Mouse (Mus musculus): ENCODE measurements around the gene Lce3c. TPM values are rescaled to one million over a fixed set of nuclear protein-coding genes. Genes with fewer than 3 reads are reported as not detected.

Gene Lce3c
- polyA plus RNA-seq (2011; ENCODE audit: insufficient read depth, insufficient read length, low read depth, missing spikeins) = not detected in 2 replicates

GRCm38 (mm10) chr3:92944186-92944585 lies at the start of gene Lce3c:
Gene Lce3c, plus strand, starts transcription at chr3:92944486.
- H3K36me3 ChIP-seq (ENCODE audit: control insufficient read depth, insufficient read depth, low read length, poor library complexity, severe bottlenecking) = no peaks in the 10 kb centered on the region
- no peaks in the 10 kb centered on the region for H3K27me3 ChIP-seq (ENCODE audit: control insufficient read depth, insufficient read depth, low read length, poor library complexity, severe bottlenecking)
- no peak within 1 kb of the TSS for H3K27ac ChIP-seq (ENCODE audit: insufficient read depth, low read length)
- H3K9ac ChIP-seq (ENCODE audit: low read depth, poor library complexity, severe bottlenecking) = no peak within 1 kb of the TSS
- no peak for TF ChIP-seq POLR2A (IDR thresholded peaks at IDR 0.05; ENCODE audit: insufficient read depth, low read length)
- no peaks in the 10 kb centered on the region for H3K9me3 ChIP-seq (replicated peaks; ENCODE audit: control insufficient read depth, insufficient read depth, low read length, poor library complexity, severe bottlenecking)
- no peaks in the 10 kb centered on the region for H3K4me1 ChIP-seq (ENCODE audit: control insufficient read depth, insufficient read depth, low read length)
- no peak within 1 kb of the TSS for H3K4me3 ChIP-seq (ENCODE audit: low read depth, low read length)

- H3K27me3 ChIP-seq (ENCODE audit: control insufficient read depth, insufficient read depth, low read length, poor library complexity, severe bottlenecking) = no peaks in the 10 kb centered on the region
- no peaks in the 10 kb centered on the region for H3K9me3 ChIP-seq (replicated peaks; ENCODE audit: control insufficient read depth, insufficient read depth, low read length, poor library complexity, severe bottlenecking)
- TF ChIP-seq POLR2A (IDR thresholded peaks at IDR 0.05; ENCODE audit: insufficient read depth, low read length) (no peak), EP300 (IDR thresholded peaks at IDR 0.05; ENCODE audit: insufficient read depth, low read depth, low read length) (no peak), CTCF (IDR thresholded peaks at IDR 0.05; ENCODE audit: low read depth, low read length) (no peak)
- no peak overlapping the region for H3K27ac ChIP-seq (ENCODE audit: insufficient read depth, low read length)
- no peak overlapping the region for H3K9ac ChIP-seq (ENCODE audit: low read depth, poor library complexity, severe bottlenecking)
- H3K4me1 ChIP-seq (ENCODE audit: control insufficient read depth, insufficient read depth, low read length) = no peaks in the 10 kb centered on the region
- H3K36me3 ChIP-seq (ENCODE audit: control insufficient read depth, insufficient read depth, low read length, poor library complexity, severe bottlenecking) = no peaks in the 10 kb centered on the region
- H3K4me3 ChIP-seq (ENCODE audit: low read depth, low read length) = no peak overlapping the region
Measured at GRCm38 (mm10) chr3:92894489-92894888, 49.8 kb upstream of the Lce3c start.

- no peak overlapping the region for H3K9ac ChIP-seq (ENCODE audit: low read depth, poor library complexity, severe bottlenecking)
- H3K36me3 ChIP-seq (ENCODE audit: control insufficient read depth, insufficient read depth, low read length, poor library complexity, severe bottlenecking) = no peaks in the 10 kb centered on the region
- no peaks in the 10 kb centered on the region for H3K9me3 ChIP-seq (replicated peaks; ENCODE audit: control insufficient read depth, insufficient read depth, low read length, poor library complexity, severe bottlenecking)
- H3K27ac ChIP-seq (ENCODE audit: insufficient read depth, low read length) = no peak overlapping the region
- TF ChIP-seq EP300 (IDR thresholded peaks at IDR 0.05; ENCODE audit: insufficient read depth, low read depth, low read length) (no peak), CTCF (IDR thresholded peaks at IDR 0.05; ENCODE audit: low read depth, low read length) (peak; percentile 62)
- H3K4me3 ChIP-seq (ENCODE audit: low read depth, low read length) = no peak overlapping the region
- H3K4me1 ChIP-seq (ENCODE audit: control insufficient read depth, insufficient read depth, low read length) = no peaks in the 10 kb centered on the region
- no peaks in the 10 kb centered on the region for H3K27me3 ChIP-seq (ENCODE audit: control insufficient read depth, insufficient read depth, low read length, poor library complexity, severe bottlenecking)
Measured at GRCm38 (mm10) chr3:92902992-92903391, 41.3 kb upstream of the Lce3c start.

- H3K4me3 ChIP-seq (ENCODE audit: low read depth, low read length) = no peak overlapping the region
- H3K36me3 ChIP-seq (ENCODE audit: control insufficient read depth, insufficient read depth, low read length, poor library complexity, severe bottlenecking) = no peaks in the 10 kb centered on the region
- H3K9ac ChIP-seq (ENCODE audit: low read depth, poor library complexity, severe bottlenecking) = no peak overlapping the region
- no peaks in the 10 kb centered on the region for H3K27me3 ChIP-seq (ENCODE audit: control insufficient read depth, insufficient read depth, low read length, poor library complexity, severe bottlenecking)
- no peak overlapping the region for H3K27ac ChIP-seq (ENCODE audit: insufficient read depth, low read length)
- H3K4me1 ChIP-seq (ENCODE audit: control insufficient read depth, insufficient read depth, low read length) = no peaks in the 10 kb centered on the region
- no peaks in the 10 kb centered on the region for H3K9me3 ChIP-seq (replicated peaks; ENCODE audit: control insufficient read depth, insufficient read depth, low read length, poor library complexity, severe bottlenecking)
- TF ChIP-seq CTCF (IDR thresholded peaks at IDR 0.05; ENCODE audit: low read depth, low read length) (peak; percentile 20), POLR2A (IDR thresholded peaks at IDR 0.05; ENCODE audit: insufficient read depth, low read length) (no peak)
Measured at GRCm38 (mm10) chr3:92903640-92904039, 40.6 kb upstream of the Lce3c start.

DNA sequence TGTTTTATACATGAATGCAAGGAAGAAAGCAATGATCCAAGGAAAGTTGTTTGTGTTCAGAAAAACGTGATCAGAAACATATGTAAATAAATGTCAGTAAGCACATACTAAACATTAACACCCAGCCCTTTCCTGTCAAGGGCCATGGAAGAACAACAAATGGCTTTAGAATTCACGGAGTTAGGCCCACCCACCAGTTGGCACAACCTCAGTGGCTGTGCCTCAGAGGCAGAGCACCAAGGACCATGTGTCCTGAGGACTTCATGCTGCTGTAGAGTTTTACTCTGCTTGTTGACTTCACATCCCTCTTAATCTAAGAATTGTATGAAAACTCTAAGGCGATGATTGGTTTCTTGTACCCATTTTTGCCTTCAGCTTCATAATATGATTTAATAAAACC lies 39.1 kb upstream of the Lce3c start:
- TF ChIP-seq EP300 (IDR thresholded peaks at IDR 0.05; ENCODE audit: insufficient read depth, low read depth, low read length) = no peak
- Histone ChIP-seq H3K4me1 (ENCODE audit: control insufficient read depth, insufficient read depth, low read length) (no peaks in the 10 kb centered on the region), H3K9me3 (replicated peaks; ENCODE audit: control insufficient read depth, insufficient read depth, low read length, poor library complexity, severe bottlenecking) (no peaks in the 10 kb centered on the region)

DNA sequence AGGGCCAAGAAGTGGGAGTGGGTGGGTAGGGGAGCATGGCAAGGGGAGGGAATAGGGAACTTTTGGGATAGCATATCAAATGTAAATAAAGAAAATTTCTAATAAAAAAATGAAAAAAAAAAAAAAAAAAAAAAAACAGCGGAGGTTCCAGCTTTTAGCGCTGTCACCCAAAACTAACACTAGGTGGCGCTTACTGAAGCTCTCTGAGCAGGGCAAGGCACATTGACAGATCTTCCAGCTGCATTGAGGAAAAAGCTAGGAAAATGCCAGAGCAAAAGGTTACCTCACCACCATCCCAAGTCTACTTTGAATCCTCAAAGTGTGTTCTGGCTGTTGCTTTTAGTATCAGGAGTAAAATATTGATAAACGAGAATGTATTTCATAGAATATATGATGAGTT lies 36.7 kb upstream of the Lce3c start:
- no peak overlapping the region for H3K4me3 ChIP-seq (ENCODE audit: low read depth, low read length)
- H3K27ac ChIP-seq (ENCODE audit: insufficient read depth, low read length) = no peak overlapping the region

More for the DNA sequence above, 39.1 kb upstream of the Lce3c start:
- Histone ChIP-seq H3K36me3 (ENCODE audit: control insufficient read depth, insufficient read depth, low read length, poor library complexity, severe bottlenecking) (no peaks in the 10 kb centered on the region), H3K27ac (ENCODE audit: insufficient read depth, low read length) (no peak overlapping the region), H3K9ac (ENCODE audit: low read depth, poor library complexity, severe bottlenecking) (no peak overlapping the region), H3K4me3 (ENCODE audit: low read depth, low read length) (no peak overlapping the region), H3K27me3 (ENCODE audit: control insufficient read depth, insufficient read depth, low read length, poor library complexity, severe bottlenecking) (no peaks in the 10 kb centered on the region)

More for the DNA sequence above, 36.7 kb upstream of the Lce3c start:
- H3K9me3 ChIP-seq (replicated peaks; ENCODE audit: control insufficient read depth, insufficient read depth, low read length, poor library complexity, severe bottlenecking) = no peaks in the 10 kb centered on the region
- TF ChIP-seq CTCF (IDR thresholded peaks at IDR 0.05; ENCODE audit: low read depth, low read length) (peak; percentile 41), POLR2A (IDR thresholded peaks at IDR 0.05; ENCODE audit: insufficient read depth, low read length) (no peak)
- no peak overlapping the region for H3K9ac ChIP-seq (ENCODE audit: low read depth, poor library complexity, severe bottlenecking)
- H3K4me1 ChIP-seq (ENCODE audit: control insufficient read depth, insufficient read depth, low read length) = no peaks in the 10 kb centered on the region
- H3K27me3 ChIP-seq (ENCODE audit: control insufficient read depth, insufficient read depth, low read length, poor library complexity, severe bottlenecking) = no peaks in the 10 kb centered on the region
- H3K36me3 ChIP-seq (ENCODE audit: control insufficient read depth, insufficient read depth, low read length, poor library complexity, severe bottlenecking) = no peaks in the 10 kb centered on the region

Data from ES-Bruce4 (cell line).